Mouse (Mus musculus): ENCODE measurements at regions not wholly inside any gene's neighbourhood (a gene's known extent, or its start where the extent isn't known, plus 50 kb on each side); places are given as distances from the start of the nearest gene placed in this dataset.

- WGBS: 21% methylated on average over 1 of the region's 1 CpGs
- ATAC-seq: no peak
- no peaks in the 10 kb centered on the region for H3K4me1 ChIP-seq (ENCODE audit: control insufficient read depth, insufficient read depth, low read length)
Measured at GRCm38 (mm10) chr7:94504748-94505147, 1425.1 kb downstream of the Fam181b start.

GRCm38 (mm10) chr7:94517002-94517401 lies 1437.3 kb downstream of the Fam181b start:
- no peak overlapping the region for H3K9ac ChIP-seq (ENCODE audit: low read depth, low read length)
- H3K4me1 ChIP-seq (ENCODE audit: control insufficient read depth, insufficient read depth, low read length): no peaks in the 10 kb centered on the region
- H3K4me2 ChIP-seq (ENCODE audit: low read length): no peak overlapping the region
- H3K36me3 ChIP-seq (ENCODE audit: control insufficient read depth, insufficient read depth, low read length): no peaks in the 10 kb centered on the region
- no peaks in the 10 kb centered on the region for H3K27me3 ChIP-seq (ENCODE audit: control insufficient read depth, insufficient read depth, low read depth, low read length)
- peaks cover 6% of the 10 kb centered on the region; the same call in 1 of the 2 replicates for H3K9me3 ChIP-seq (replicated peaks; ENCODE audit: control insufficient read depth, low read length, poor library complexity, severe bottlenecking)
- H3K27ac ChIP-seq (ENCODE audit: low read length): no peak overlapping the region
- ATAC-seq: no peak
- WGBS: 92% methylated on average over 1 of the region's 1 CpGs
- H3K4me3 ChIP-seq (ENCODE audit: low read depth, low read length): no peak overlapping the region

More at GRCm38 (mm10) chr7:94504748-94505147, 1425.1 kb downstream of the Fam181b start:
- no peak overlapping the region for H3K4me3 ChIP-seq (ENCODE audit: low read depth, low read length)
- no peaks in the 10 kb centered on the region for H3K36me3 ChIP-seq (ENCODE audit: control insufficient read depth, insufficient read depth, low read length)
- H3K27ac ChIP-seq (ENCODE audit: low read length): no peak overlapping the region
- H3K9ac ChIP-seq (ENCODE audit: low read depth, low read length): no peak overlapping the region
- H3K27me3 ChIP-seq (ENCODE audit: control insufficient read depth, insufficient read depth, low read depth, low read length): no peaks in the 10 kb centered on the region
- no peaks in the 10 kb centered on the region for H3K9me3 ChIP-seq (replicated peaks; ENCODE audit: control insufficient read depth, low read length, poor library complexity, severe bottlenecking)
- no peak overlapping the region for H3K4me2 ChIP-seq (ENCODE audit: low read length)

DNA sequence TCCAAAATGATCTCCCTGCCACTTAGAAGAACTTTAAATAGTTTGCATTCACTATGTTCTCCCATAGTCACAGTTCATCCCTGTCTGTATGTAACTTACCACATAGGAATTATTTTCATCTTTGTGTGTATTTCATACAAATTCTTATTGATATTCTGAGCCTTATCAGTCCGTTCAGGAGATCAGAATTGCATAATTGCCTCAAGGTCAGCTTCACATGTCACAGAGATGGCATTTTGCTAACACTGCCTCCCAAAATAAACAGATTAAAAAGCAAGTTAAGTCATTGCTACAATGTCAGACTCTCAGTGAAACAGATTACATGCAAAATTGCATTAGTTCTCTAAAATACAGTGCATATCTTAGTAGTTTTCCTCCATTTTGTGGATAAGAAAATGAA lies 1452.9 kb downstream of the Fam181b start:
- no peak for ATAC-seq
- 42% methylated on average over 1 of the region's 1 CpGs for WGBS
- no peaks in the 10 kb centered on the region for H3K36me3 ChIP-seq (ENCODE audit: control insufficient read depth, insufficient read depth, low read length)
- no peak overlapping the region for H3K4me3 ChIP-seq (ENCODE audit: low read depth, low read length)
- no peak overlapping the region for H3K27ac ChIP-seq (ENCODE audit: low read length)
- no peaks in the 10 kb centered on the region for H3K9me3 ChIP-seq (replicated peaks; ENCODE audit: control insufficient read depth, low read length, poor library complexity, severe bottlenecking)
- no peak overlapping the region for H3K9ac ChIP-seq (ENCODE audit: low read depth, low read length)
- no peaks in the 10 kb centered on the region for H3K27me3 ChIP-seq (ENCODE audit: control insufficient read depth, insufficient read depth, low read depth, low read length)
- no peak overlapping the region for H3K4me2 ChIP-seq (ENCODE audit: low read length)
- H3K4me1 ChIP-seq (ENCODE audit: control insufficient read depth, insufficient read depth, low read length): no peaks in the 10 kb centered on the region

DNA sequence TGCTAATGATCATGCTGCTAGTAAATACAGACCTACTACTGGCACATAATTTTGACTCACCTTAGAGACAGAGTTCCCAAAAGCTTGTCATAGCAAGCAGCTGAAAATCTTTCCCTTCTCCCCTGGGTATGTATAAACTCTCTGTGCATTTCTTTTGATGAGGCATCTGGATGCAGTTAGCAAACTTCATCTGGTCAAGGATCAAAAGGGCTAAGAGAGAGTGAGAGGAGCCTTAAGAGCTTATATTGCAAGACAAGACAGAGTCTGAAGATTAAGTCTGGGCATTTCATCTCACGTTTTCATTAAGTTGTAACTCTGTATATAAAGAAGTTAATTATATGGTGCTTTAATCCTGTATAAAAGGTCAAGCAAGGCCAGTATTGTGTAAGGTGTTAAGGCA lies 1468.7 kb downstream of the Fam181b start:
- Histone ChIP-seq H3K4me3 (ENCODE audit: low read depth, low read length) (no peak overlapping the region), H3K4me1 (ENCODE audit: control insufficient read depth, insufficient read depth, low read length) (0 out of 2 replicates have a peak, but pooled peaks cover 2% of the 10 kb centered on the region), H3K36me3 (ENCODE audit: control insufficient read depth, insufficient read depth, low read length) (no peaks in the 10 kb centered on the region), H3K9me3 (replicated peaks; ENCODE audit: control insufficient read depth, low read length, poor library complexity, severe bottlenecking) (no peaks in the 10 kb centered on the region), H3K4me2 (ENCODE audit: low read length) (no peak overlapping the region), H3K27ac (ENCODE audit: low read length) (no peak overlapping the region), H3K9ac (ENCODE audit: low read depth, low read length) (no peak overlapping the region), H3K27me3 (ENCODE audit: control insufficient read depth, insufficient read depth, low read depth, low read length) (no peaks in the 10 kb centered on the region)
- 13% methylated on average over 1 of the region's 1 CpGs for WGBS
- ATAC-seq: no peak

DNA sequence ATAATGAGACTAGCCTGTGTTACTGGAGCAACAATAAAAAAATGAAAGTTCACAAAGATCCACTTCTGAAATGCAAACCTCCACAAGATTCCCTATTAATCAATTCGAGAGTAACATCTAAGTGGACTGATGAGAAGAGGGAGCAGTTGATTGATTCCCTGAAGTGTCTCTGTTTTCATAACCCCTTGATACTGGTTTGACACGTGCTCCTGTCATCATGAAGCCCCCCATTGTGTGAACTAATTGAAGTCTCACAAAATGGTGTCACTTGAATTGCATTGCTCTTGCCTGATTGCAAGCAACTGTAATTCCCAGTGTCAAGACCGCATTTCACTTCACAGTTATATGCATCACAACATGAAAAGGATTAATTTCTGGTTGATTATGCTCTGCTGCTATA lies 1501.8 kb downstream of the Fam181b start:
- Histone ChIP-seq H3K9ac (ENCODE audit: low read depth, low read length) (no peak overlapping the region), H3K36me3 (ENCODE audit: control insufficient read depth, insufficient read depth, low read length) (no peaks in the 10 kb centered on the region), H3K27ac (ENCODE audit: low read length) (no peak overlapping the region), H3K27me3 (ENCODE audit: control insufficient read depth, insufficient read depth, low read depth, low read length) (no peaks in the 10 kb centered on the region), H3K4me3 (ENCODE audit: low read depth, low read length) (no peak overlapping the region), H3K4me2 (ENCODE audit: low read length) (no peak overlapping the region), H3K9me3 (replicated peaks; ENCODE audit: control insufficient read depth, low read length, poor library complexity, severe bottlenecking) (no peaks in the 10 kb centered on the region), H3K4me1 (ENCODE audit: control insufficient read depth, insufficient read depth, low read length) (no peaks in the 10 kb centered on the region)
- no peak for ATAC-seq
- 35% methylated on average over 3 of the region's 3 CpGs for WGBS

- H3K36me3 ChIP-seq (ENCODE audit: control insufficient read depth, insufficient read depth, low read length): no peaks in the 10 kb centered on the region
- H3K9ac ChIP-seq (ENCODE audit: low read depth, low read length): no peak overlapping the region
- no peaks in the 10 kb centered on the region for H3K9me3 ChIP-seq (replicated peaks; ENCODE audit: control insufficient read depth, low read length, poor library complexity, severe bottlenecking)
- no peaks in the 10 kb centered on the region for H3K27me3 ChIP-seq (ENCODE audit: control insufficient read depth, insufficient read depth, low read depth, low read length)
- no peak overlapping the region for H3K4me3 ChIP-seq (ENCODE audit: low read depth, low read length)
- no peak overlapping the region for H3K27ac ChIP-seq (ENCODE audit: low read length)
- H3K4me2 ChIP-seq (ENCODE audit: low read length): no peak overlapping the region
- ATAC-seq: no peak
- no peaks in the 10 kb centered on the region for H3K4me1 ChIP-seq (ENCODE audit: control insufficient read depth, insufficient read depth, low read length)
Measured at GRCm38 (mm10) chr7:94587791-94588190, 1508.1 kb downstream of the Fam181b start.

DNA sequence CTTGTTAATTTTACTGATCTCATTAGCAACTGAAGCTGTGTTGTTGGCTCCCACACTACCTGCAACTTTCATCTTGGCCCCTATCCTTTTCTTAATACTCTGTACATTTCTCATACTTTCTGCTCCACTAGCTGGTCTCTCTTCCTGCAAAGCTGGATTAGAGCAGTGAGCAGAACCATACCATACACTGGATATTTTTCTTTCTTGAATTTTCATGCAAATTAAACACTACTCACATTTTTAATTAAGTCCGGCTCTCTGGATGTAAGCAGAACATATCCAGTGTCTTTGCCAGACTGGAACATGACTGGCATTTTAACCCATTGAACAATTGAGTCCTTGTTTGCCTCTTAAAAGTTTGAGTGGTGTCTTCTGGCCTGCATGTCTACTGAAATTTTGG lies 1515.0 kb downstream of the Fam181b start:
- H3K27ac ChIP-seq (ENCODE audit: low read length): no peak overlapping the region
- no peaks in the 10 kb centered on the region for H3K4me1 ChIP-seq (ENCODE audit: control insufficient read depth, insufficient read depth, low read length)
- no peak for ATAC-seq
- H3K4me3 ChIP-seq (ENCODE audit: low read depth, low read length): no peak overlapping the region
- H3K4me2 ChIP-seq (ENCODE audit: low read length): no peak overlapping the region
- H3K27me3 ChIP-seq (ENCODE audit: control insufficient read depth, insufficient read depth, low read depth, low read length): no peaks in the 10 kb centered on the region
- H3K36me3 ChIP-seq (ENCODE audit: control insufficient read depth, insufficient read depth, low read length): no peaks in the 10 kb centered on the region
- no peaks in the 10 kb centered on the region for H3K9me3 ChIP-seq (replicated peaks; ENCODE audit: control insufficient read depth, low read length, poor library complexity, severe bottlenecking)
- no peak overlapping the region for H3K9ac ChIP-seq (ENCODE audit: low read depth, low read length)
- 35% methylated on average over 1 of the region's 1 CpGs for WGBS

DNA sequence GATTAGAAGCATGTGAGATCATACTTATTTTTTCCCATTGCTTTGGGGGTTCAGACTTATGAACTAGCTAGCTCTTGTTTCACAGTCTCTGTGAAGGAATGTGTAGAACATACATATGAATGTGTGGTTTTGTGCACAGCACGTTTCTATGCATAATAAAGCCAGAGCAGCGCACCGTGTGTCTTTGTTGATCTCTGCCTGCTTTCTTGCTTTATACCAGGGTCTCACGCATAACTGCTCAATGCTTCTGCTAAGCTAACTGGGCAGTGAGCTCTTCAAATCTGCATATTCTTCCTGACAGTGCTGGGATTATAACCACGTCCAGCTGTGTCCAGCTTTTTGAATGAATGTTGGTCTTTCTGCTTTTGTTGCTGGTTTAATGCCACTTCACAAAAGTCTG lies 1539.3 kb downstream of the Fam181b start:
- no peak overlapping the region for H3K4me2 ChIP-seq (ENCODE audit: low read length)
- ATAC-seq: no peak
- no peaks in the 10 kb centered on the region for H3K27me3 ChIP-seq (ENCODE audit: control insufficient read depth, insufficient read depth, low read depth, low read length)
- H3K4me1 ChIP-seq (ENCODE audit: control insufficient read depth, insufficient read depth, low read length): 0 out of 2 replicates have a peak, but pooled peaks cover 4% of the 10 kb centered on the region
- 8% methylated on average over 5 of the region's 5 CpGs for WGBS
- no peaks in the 10 kb centered on the region for H3K36me3 ChIP-seq (ENCODE audit: control insufficient read depth, insufficient read depth, low read length)
- H3K4me3 ChIP-seq (ENCODE audit: low read depth, low read length): no peak overlapping the region
- no peak overlapping the region for H3K27ac ChIP-seq (ENCODE audit: low read length)
- H3K9ac ChIP-seq (ENCODE audit: low read depth, low read length): no peak overlapping the region
- H3K9me3 ChIP-seq (replicated peaks; ENCODE audit: control insufficient read depth, low read length, poor library complexity, severe bottlenecking): no peaks in the 10 kb centered on the region

- Histone ChIP-seq H3K4me1 (ENCODE audit: control insufficient read depth, insufficient read depth, low read length) (no peaks in the 10 kb centered on the region), H3K9me3 (replicated peaks; ENCODE audit: control insufficient read depth, low read length, poor library complexity, severe bottlenecking) (no peaks in the 10 kb centered on the region), H3K27ac (ENCODE audit: low read length) (no peak overlapping the region), H3K27me3 (ENCODE audit: control insufficient read depth, insufficient read depth, low read depth, low read length) (no peaks in the 10 kb centered on the region), H3K4me3 (ENCODE audit: low read depth, low read length) (no peak overlapping the region), H3K9ac (ENCODE audit: low read depth, low read length) (no peak overlapping the region), H3K4me2 (ENCODE audit: low read length) (no peak overlapping the region), H3K36me3 (ENCODE audit: control insufficient read depth, insufficient read depth, low read length) (no peaks in the 10 kb centered on the region)
- no peak for ATAC-seq
- 67% methylated on average over 1 of the region's 1 CpGs for WGBS
Measured at GRCm38 (mm10) chr7:94624546-94624945, 1544.9 kb downstream of the Fam181b start.

Data from midbrain, embryonic 16.5 days (tissue).